Mouse (Mus musculus): ENCODE measurements around the gene Tbc1d23.

Tbc1d23 gene

GRCm38 (mm10) chr16:57162841-57163240, 68.5 kb downstream of the Tbc1d23 start:
- DNase-seq (ENCODE audit: low spot score) = no peak

DNA sequence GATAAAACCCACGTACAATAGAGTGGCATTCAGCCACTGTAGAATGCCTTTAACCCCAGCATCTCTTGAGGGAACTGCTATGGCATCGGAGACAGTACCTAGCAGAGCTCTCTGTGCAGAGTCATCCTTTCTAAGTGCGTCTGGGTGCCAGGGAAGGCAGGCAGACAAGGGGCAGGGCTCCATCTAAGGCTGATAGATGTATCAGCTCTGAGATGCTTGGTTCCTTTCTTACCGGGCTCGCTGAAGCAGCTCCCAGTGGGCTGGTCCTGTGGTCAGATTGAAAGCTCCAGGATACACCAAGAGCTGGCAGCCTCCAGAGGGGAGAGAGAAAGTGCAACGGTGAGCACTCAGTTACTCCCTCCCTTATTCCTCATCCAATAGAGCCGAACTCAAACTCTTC, 71.5 kb downstream of the Tbc1d23 start:
- no peak for DNase-seq (ENCODE audit: low spot score)

DNA sequence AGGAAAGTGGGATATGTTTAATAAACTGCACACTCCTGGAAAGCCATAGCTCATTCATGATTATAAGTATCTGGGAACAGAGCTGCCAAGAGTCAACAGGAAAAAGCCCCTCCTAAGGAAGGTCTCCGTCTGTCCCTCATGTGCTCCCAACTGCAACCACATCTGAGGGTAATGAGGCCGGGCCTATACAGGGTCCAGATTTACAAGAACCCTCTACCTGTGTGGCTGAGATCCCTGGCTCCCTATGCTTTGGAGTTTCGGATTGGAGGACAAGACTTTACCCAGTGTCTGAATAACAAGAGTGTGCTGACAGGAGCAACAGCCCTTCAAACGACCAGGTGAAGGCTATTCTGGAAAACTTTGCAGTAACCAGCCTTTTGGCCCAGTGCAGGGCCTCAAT, 73.6 kb downstream of the Tbc1d23 start:
- no peak for DNase-seq (ENCODE audit: low spot score)

DNA sequence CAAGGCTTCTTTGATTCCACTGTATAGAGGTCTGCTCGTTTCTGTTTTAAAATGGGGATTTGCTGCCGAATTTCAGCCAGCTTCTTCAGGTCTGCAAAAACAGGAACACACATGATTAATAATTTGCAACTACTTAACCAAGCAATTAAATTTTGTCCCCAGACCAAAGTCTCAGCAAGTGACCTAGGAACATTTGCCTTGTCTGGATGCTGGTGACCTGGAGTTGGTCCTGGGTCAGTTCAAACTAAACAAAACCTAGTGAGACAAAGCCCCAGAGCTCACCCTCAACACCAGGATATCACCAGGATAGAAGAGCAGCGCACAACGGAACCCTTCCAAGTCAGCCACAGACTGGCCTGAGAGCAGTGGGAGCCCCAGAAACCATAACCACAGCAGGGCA, 74.2 kb downstream of the Tbc1d23 start:
- no peak for DNase-seq (ENCODE audit: low spot score)

DNA sequence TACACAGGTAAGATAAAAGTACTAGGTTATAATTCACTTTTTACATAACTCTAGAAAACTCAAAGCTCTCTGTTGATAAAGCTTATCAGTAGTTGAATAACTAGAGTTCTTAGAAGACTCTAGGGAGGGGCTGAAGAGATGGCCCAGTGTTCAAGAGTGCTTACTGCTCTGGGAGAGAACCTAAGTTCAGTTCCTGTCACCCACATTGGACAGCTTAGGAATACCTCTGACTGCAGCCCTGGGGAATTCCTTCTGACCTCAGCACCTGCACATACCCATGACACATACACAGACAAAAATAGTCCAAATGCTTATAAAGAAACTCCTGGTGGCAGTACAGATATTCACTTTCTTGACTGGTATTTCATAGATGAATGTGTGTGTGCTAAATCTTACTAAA, 75.4 kb downstream of the Tbc1d23 start:
- DNase-seq (ENCODE audit: low spot score) = peak; percentile 37

- no peak for DNase-seq (ENCODE audit: low spot score)
Measured at GRCm38 (mm10) chr16:57151437-57151836, 79.9 kb downstream of the Tbc1d23 start.

GRCm38 (mm10) chr16:57144741-57145140, 86.6 kb downstream of the Tbc1d23 start:
- no peak for DNase-seq (ENCODE audit: low spot score)

DNA sequence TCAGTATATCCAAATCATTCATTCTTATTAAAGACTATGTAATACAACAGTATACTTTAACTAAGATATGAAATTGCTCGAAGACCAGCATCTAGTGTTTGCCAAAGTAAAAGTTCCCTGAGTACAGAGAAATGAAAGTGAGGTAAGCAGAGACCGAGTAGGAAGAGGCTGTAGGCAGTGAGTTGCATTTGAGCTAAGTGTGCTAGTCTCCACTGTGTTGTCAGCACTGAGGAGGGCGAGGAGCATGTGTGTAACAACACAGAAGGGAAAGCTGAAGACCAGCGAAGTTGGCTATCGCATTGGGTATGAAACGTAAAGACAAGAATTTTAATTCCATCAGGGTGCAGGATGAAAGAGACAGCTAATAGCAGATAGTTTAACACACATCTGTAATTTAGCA, 97.7 kb downstream of the Tbc1d23 start:
- no peak for DNase-seq (ENCODE audit: low spot score)

GRCm38 (mm10) chr16:57132326-57132725, 99.0 kb downstream of the Tbc1d23 start:
- DNase-seq (ENCODE audit: low spot score) = no peak

- no peak for DNase-seq (ENCODE audit: low spot score)
Measured at GRCm38 (mm10) chr16:57131544-57131943, 99.8 kb downstream of the Tbc1d23 start.

GRCm38 (mm10) chr16:57130752-57131400, 100.4 kb downstream of the Tbc1d23 start:
- DNase-seq (ENCODE audit: low spot score) = no peak

- no peak for DNase-seq (ENCODE audit: low spot score)
Measured at GRCm38 (mm10) chr16:57127825-57128224, 103.5 kb downstream of the Tbc1d23 start.

DNA sequence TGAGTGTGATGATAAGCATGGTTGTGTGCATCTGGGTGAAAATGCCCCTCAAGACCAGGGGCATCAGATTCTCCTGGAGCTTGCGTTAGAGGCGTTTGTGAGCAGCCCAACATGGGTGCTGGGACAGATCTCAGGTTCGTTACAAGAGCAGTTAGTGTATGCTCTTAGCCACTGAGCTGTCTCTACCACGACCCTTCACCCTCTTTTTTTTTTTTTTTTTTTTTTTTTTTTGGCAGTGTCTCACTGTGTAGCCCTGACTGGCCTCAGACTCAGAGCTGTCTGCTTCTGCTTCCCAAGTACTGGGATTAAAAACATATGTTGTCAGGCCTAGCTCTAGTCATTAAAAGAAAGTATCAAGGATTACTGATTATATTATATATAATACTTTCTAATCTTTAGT, 105.0 kb downstream of the Tbc1d23 start:
- no peak for DNase-seq (ENCODE audit: low spot score)

- DNase-seq (ENCODE audit: low spot score) = no peak
Measured at GRCm38 (mm10) chr16:57122682-57123445, 108.4 kb downstream of the Tbc1d23 start.

- DNase-seq (ENCODE audit: low spot score) = no peak
Measured at GRCm38 (mm10) chr16:57121816-57122415, 109.4 kb downstream of the Tbc1d23 start.

- peak; percentile 89 for DNase-seq (ENCODE audit: low spot score)
Measured at GRCm38 (mm10) chr16:57120913-57121815, 110.1 kb downstream of the Tbc1d23 start, which contains the start of gene Tomm70a. TSS of gene Tomm70a (plus strand) at chr16:57121703.
